ENCODE assay signal across 9 mouse cellular contexts in genomic region chr9:44288959-44289291, GRCm38 (mm10). TPM values are rescaled to one million over a fixed set of nuclear protein-coding genes. Genes with fewer than 3 reads are reported as not detected.
DNase-seq lines count a peak whose midpoint lies in the region; ATAC-seq lines count a peak whose summit lies in the region.
"Had no signal": no experiment of that assay in that cellular context is flagged by ENCODE, and none has a peak within 500 bp of the region (broad histone marks: within the 10 kb centered on the region; RNA-seq: fewer than 3 reads in every experiment).

No protein-coding gene starts in this region.

- peak overlapping the region; percentile 97; the same call in 1 of the 2 replicates for H3K4me2 ChIP-seq in lung, embryonic 15.5 days

- ATAC-seq in lung, embryonic 15.5 days (ENCODE audit: borderline replicate concordance, extremely low read depth, low FRiP score, low TSS enrichment): no peak

- WGBS in lung, embryonic 15.5 days: 11% methylated on average over 11 of the region's 11 CpGs
- 4% methylated on average over 11 of the region's 11 CpGs for WGBS in forebrain, embryonic 10.5 days

- H3K27me3 ChIP-seq in lung, embryonic 15.5 days: peaks cover 32% of the 10 kb centered on the region
- peaks cover 46% of the 10 kb centered on the region for H3K27me3 ChIP-seq in forebrain, embryonic 10.5 days (ENCODE audit: poor library complexity, severe bottlenecking)

- H3K4me3 ChIP-seq in lung, embryonic 15.5 days: no peak overlapping the region
- H3K4me3 ChIP-seq in forebrain, embryonic 10.5 days: peak overlapping the region; percentile 64

- DNase-seq in lung, postnatal 14 days: no peak
- DNase-seq in forebrain, embryonic 10.5 days (ENCODE audit: extremely low spot score, low spot score): no peak
- DNase-seq in liver: peak; percentile 57
- peak; percentile 49 for DNase-seq in retina, postnatal 1 day
- DNase-seq in right cerebral cortex, postnatal 4 days: no peak
- DNase-seq in adrenal gland, adult 2 months: no peak
- DNase-seq in adrenal gland, postnatal 4 days (ENCODE audit: low spot score in 2 of 2): no peak
- DNase-seq: kidney, adult 18-20 months had no signal

- no peak overlapping the region for H3K27ac ChIP-seq in lung, embryonic 15.5 days
- H3K27ac ChIP-seq in forebrain, embryonic 10.5 days: peak overlapping the region; percentile 81

- H3K9ac ChIP-seq in lung, embryonic 15.5 days: no peak overlapping the region

- peaks cover 32% of the 10 kb centered on the region for H3K36me3 ChIP-seq in lung, embryonic 15.5 days
- peaks cover 43% of the 10 kb centered on the region for H3K36me3 ChIP-seq in forebrain, embryonic 10.5 days (replicated peaks)

- no peaks in the 10 kb centered on the region for H3K9me3 ChIP-seq in lung, embryonic 15.5 days
- H3K9me3 ChIP-seq in forebrain, embryonic 10.5 days: no peaks in the 10 kb centered on the region; the same call in 1 of the 2 replicates

- peaks cover 24% of the 10 kb centered on the region for H3K4me1 ChIP-seq in lung, embryonic 15.5 days
- peaks cover 39% of the 10 kb centered on the region for H3K4me1 ChIP-seq in forebrain, embryonic 10.5 days

RNA-seq across cellular contexts. Expression of gene Abcg4, which starts 0.5 kb away (rescaled TPM):
- 1.8 and 2.0 TPM in 2 replicates for polyA plus RNA-seq in lung, embryonic 15.5 days (2015; fragmentation: Nextera tagmentation; extraction: Ambion mirVana)
- 5.3 and 7.2 TPM in 2 replicates for polyA plus RNA-seq in forebrain, embryonic 10.5 days (2016; fragmentation: Nextera tagmentation; extraction: Ambion mirVana)
- 10 to 100 TPM; 27.1 to 41.4 TPM for total RNA-seq in adrenal gland, adult 2 months (2021)
- polyA plus RNA-seq in adrenal gland, adult 2 months (2012; rRNA removed): 84.3 and 86.8 TPM in 2 replicates
- 10 to 100 TPM; 38.1 to 57.0 TPM for total RNA-seq in adrenal gland, postnatal 4 days (2021)

RNA-seq across cellular contexts. Expression of gene Hinfp, which starts 16.5 kb away (rescaled TPM):
- polyA plus RNA-seq in lung, embryonic 15.5 days (2015; fragmentation: Nextera tagmentation; extraction: Ambion mirVana): 21.4 and 21.7 TPM in 2 replicates
- polyA plus RNA-seq in forebrain, embryonic 10.5 days (2016; fragmentation: Nextera tagmentation; extraction: Ambion mirVana): 32.8 and 33.0 TPM in 2 replicates
- 10 to 100 TPM; 16.6 to 24.9 TPM for total RNA-seq in adrenal gland, adult 2 months (2021)
- 13.5 and 13.8 TPM in 2 replicates for polyA plus RNA-seq in adrenal gland, adult 2 months (2012; rRNA removed)
- 10 to 100 TPM; 33.4 to 34.5 TPM for total RNA-seq in adrenal gland, postnatal 4 days (2021)

RNA-seq across cellular contexts. Expression of gene Nlrx1, which starts 20.5 kb away (rescaled TPM):
- polyA plus RNA-seq in lung, embryonic 15.5 days (2015; fragmentation: Nextera tagmentation; extraction: Ambion mirVana): 9.9 and 11.0 TPM in 2 replicates
- polyA plus RNA-seq in forebrain, embryonic 10.5 days (2016; fragmentation: Nextera tagmentation; extraction: Ambion mirVana): 2.8 and 2.9 TPM in 2 replicates
- 10 to 100 TPM; 15.7 to 27.8 TPM for total RNA-seq in adrenal gland, adult 2 months (2021)
- 25.3 and 27.7 TPM in 2 replicates for polyA plus RNA-seq in adrenal gland, adult 2 months (2012; rRNA removed)
- 10 to 100 TPM; 31.8 to 35.5 TPM for total RNA-seq in adrenal gland, postnatal 4 days (2021)

RNA-seq across cellular contexts. Expression of gene C2cd2l, which starts 31.2 kb away (rescaled TPM):
- polyA plus RNA-seq in lung, embryonic 15.5 days (2015; fragmentation: Nextera tagmentation; extraction: Ambion mirVana): 6.8 and 8.5 TPM in 2 replicates
- polyA plus RNA-seq in forebrain, embryonic 10.5 days (2016; fragmentation: Nextera tagmentation; extraction: Ambion mirVana): 8.3 and 8.7 TPM in 2 replicates
- 10 to 100 TPM; 46.1 to 59.0 TPM for total RNA-seq in adrenal gland, adult 2 months (2021)
- polyA plus RNA-seq in adrenal gland, adult 2 months (2012; rRNA removed): 100 and 106 TPM in 2 replicates
- 10 to 100 TPM; 28.9 to 31.8 TPM for total RNA-seq in adrenal gland, postnatal 4 days (2021)

RNA-seq across cellular contexts. Expression of gene Dpagt1, which starts 36.9 kb away (rescaled TPM):
- polyA plus RNA-seq in lung, embryonic 15.5 days (2015; fragmentation: Nextera tagmentation; extraction: Ambion mirVana): 33.5 and 36.5 TPM in 2 replicates
- 48.0 and 49.3 TPM in 2 replicates for polyA plus RNA-seq in forebrain, embryonic 10.5 days (2016; fragmentation: Nextera tagmentation; extraction: Ambion mirVana)
- 10 to 100 TPM; 28.2 to 36.1 TPM for total RNA-seq in adrenal gland, adult 2 months (2021)
- 55.8 and 68.2 TPM in 2 replicates for polyA plus RNA-seq in adrenal gland, adult 2 months (2012; rRNA removed)
- 10 to 100 TPM; 32.3 to 36.2 TPM for total RNA-seq in adrenal gland, postnatal 4 days (2021)

Comparison
In these comparisons a context has a peak if more than half of its experiments do, and no peak if none do; other contexts are left out.
1. DNase-seq: peak in liver (single experiment) and retina, postnatal 1 day (single experiment); none in lung, postnatal 14 days (single experiment), forebrain, embryonic 10.5 days (single experiment), right cerebral cortex, postnatal 4 days (single experiment), adrenal gland, adult 2 months (single experiment) and adrenal gland, postnatal 4 days (0 of 2).
2. RNA of gene Abcg4, which starts 0.5 kb away (polyA plus RNA-seq): 84.3 to 86.8 TPM in adrenal gland, adult 2 months; 5.3 to 7.2 TPM in forebrain, embryonic 10.5 days and 1.8 to 2.0 TPM in lung, embryonic 15.5 days; every median in the first group is over 10 times any median in the second.